Mouse (Mus musculus) right cerebral cortex, adult 2 months (tissue): Measurements from ENCODE around the gene Wdfy3.
A peak's percentile ranks its signal among the peaks of the same experiment; 100 is the strongest.

Source experiments
- DNase-seq, 2 experiments: peaks; one replicate each; pipeline ENCODE4 v3.0.0; 2021 to 2022; ENCODE audit warnings: low spot score in 2 of 2

The Wdfy3 gene

GRCm38 (mm10) chr5:102055130-102055641, 14.5 kb downstream of the Wdfy3 start:
- DNase-seq, result no peak

- no peak for DNase-seq
Observed at GRCm38 (mm10) chr5:102054511-102055093, 15.1 kb downstream of the Wdfy3 start.

- DNase-seq, result no peak
Observed at GRCm38 (mm10) chr5:102052906-102053305, 16.8 kb downstream of the Wdfy3 start.

DNA sequence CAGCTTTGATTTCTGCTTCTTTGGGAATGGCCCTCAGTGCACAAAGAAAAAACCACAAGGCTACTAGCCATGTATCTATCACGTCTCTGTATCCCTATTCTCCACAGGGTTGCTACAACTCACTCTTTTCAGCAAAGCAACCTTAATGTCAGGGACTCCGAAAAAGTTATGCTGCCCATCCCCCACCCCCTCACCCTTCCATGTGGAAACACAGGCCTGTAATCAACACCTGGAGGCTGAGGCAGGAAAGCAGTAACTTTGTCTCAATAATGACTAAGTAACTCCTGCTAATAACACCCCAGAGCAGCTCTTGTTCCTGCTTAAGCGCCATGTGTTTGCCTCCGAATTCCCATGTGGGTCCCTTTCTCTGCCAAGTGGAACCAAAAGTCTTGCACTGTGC, 17.3 kb downstream of the Wdfy3 start:
- no peak for DNase-seq

- DNase-seq, result no peak
Observed at GRCm38 (mm10) chr5:102050677-102051076, 19.0 kb downstream of the Wdfy3 start.

DNA sequence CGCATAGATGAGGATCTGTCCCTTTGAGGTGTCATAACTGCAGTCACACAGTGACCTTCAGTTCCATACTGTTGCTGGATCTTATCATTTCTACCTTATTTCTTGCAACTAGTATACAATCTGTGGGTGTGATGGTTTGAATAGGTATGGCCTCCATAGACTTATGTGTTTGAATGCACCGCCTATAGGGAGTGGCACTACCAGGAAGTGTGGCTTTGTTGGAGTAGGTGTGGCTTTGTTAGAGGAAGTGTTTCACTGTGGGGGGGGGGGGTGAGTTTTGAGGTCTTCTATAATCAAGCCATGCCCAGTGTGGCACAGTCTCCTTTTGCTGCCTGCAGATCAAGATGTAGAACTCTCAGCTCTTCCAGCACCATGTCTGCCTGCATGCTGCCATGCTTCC, 21.3 kb downstream of the Wdfy3 start:
- no peak for DNase-seq

DNA sequence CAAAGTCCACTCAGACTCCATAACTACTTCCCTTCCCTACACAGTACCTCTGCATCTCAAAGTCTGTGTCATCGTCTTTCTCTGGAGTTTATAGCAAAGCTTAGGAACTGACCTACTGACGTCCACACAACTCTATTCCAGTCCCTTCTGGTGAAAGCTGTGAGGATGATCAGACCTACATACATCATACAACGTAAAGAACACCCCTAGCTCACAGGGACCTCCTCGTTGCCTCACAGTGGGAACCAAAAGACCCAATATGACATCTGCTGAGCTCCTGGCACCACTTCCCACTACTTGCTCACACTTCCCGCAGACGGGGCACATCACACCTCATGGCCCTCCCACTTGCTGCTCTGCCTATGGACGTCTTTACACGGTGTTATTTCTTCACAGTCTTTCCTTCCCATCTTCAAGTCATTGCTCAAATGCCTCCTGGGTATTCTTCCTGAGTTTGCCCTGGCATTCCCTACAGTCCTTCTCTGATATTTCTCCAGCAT, 23.1 kb downstream of the Wdfy3 start:
- no peak for DNase-seq

DNA sequence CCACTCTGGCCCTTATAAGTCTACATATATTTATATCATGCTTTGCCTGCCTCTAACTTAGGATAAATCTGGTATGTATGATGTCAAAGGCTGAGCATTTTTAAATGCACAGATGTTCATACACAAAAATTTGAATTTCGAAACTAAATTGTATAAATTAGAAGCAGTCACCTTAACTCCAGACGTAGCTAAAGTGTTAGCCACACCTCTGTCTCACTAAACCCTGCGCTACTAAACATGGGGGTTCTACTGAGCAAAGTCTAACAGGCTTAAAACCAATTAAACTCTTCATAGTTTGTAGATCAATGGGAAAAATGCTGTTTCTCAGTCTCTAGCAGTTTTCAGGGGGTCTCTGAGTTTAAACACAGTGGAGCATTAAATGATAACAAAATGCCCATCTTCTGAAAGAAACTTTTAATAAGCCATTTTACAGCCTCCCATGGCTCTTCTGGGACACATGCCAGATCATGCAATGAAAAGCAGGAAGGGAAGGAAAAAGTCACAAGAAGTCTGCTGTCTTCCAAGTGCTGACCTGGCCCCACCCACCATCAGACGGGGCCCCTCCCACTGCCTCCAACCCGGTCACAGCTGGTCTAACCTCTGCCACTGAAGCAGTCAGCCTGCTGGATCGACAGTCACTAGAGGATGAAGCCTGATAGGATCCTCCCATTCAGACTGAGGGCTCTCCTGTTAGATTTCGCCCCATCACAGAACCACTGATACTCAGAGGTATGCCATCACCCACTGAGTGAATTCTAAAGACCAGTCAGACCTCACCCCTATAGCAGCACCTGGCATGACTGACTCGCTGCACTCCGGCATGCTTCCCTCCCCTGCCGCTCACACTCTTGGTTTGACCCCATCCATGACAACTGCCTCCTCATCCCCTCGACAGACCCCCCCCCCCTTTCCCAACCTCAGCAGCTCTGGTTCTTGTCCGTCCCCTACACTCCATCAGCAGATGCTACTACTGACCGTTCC, 23.8 kb downstream of the Wdfy3 start:
- no peak for DNase-seq

DNA sequence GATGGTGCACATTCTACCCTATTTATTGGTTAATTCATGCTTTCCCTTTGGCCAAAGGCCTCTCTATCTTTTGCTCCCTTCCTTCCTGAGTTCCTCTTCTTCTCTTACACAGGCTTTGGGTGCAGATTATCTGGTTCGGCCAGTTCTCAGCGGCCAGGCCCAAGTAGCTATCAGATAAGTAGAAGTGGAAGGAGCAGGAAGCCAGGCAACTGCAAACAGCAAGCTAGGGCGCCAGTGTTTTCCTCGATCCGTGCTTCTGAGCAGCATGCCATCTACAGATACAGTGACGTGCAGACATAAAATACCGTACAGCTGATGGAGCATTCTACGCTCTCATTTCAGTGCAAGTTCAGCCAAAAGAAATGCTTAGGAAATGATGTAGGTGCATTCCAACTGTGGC, 24.5 kb downstream of the Wdfy3 start:
- no peak for DNase-seq

DNA sequence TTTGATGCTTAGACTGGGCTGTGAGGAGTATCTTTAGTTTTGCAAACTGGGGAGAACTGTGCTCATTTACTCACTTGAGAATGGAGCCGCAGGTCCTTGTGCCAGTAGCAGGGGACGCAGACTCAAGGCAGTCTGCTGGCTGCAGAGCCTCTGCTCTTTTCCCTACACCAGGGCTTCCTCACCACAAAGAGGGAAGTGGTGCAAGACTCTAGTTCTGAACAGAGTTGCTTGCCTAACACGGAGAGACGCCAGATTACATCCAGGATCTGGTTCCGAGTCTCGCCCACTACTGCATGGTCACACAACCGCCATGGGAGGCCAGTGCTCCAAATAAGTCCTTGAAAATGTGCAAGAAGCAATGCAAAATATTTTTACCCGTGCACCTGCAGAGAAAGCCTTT, 36.4 kb downstream of the Wdfy3 start:
- no peak for DNase-seq

DNA sequence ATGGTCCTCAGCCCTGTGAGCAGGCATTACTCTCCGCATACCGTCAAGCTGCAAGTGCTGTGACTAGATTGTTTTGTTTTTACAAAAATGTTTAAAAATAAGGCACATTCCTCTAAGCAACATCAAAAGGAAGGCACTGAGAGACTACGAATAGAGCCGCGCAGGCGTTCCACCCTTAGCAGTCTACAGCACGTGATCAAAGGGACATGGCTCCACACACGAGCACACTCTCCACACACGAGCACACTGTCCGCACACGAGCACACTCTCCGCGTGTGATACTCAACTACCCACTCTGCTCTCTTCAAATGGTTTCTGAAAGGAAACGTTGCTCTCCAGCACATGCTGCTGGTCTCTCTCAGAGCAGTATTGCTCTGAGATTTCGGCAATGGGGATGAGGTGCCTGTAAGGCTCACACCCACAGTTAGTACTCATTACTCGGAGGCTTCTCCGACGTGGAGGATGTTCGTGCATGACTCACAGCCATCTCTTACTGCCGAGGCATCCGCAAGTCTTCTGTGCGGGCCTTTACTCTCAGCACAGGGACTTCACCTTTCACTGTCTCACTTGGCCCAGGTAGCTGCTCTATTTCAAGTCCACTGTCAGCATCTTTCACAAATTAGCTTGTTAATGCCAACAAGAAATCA, 37.0 kb downstream of the Wdfy3 start:
- peak; percentile 39 to 54 for DNase-seq

- no peak for DNase-seq
Observed at GRCm38 (mm10) chr5:102032191-102032590, 37.5 kb downstream of the Wdfy3 start.

GRCm38 (mm10) chr5:102023376-102023775, 46.3 kb downstream of the Wdfy3 start:
- no peak for DNase-seq

- DNase-seq, result no peak
Observed at GRCm38 (mm10) chr5:102022018-102022898, 47.5 kb downstream of the Wdfy3 start.

GRCm38 (mm10) chr5:102014235-102014634, 55.5 kb downstream of the Wdfy3 start:
- no peak for DNase-seq

DNA sequence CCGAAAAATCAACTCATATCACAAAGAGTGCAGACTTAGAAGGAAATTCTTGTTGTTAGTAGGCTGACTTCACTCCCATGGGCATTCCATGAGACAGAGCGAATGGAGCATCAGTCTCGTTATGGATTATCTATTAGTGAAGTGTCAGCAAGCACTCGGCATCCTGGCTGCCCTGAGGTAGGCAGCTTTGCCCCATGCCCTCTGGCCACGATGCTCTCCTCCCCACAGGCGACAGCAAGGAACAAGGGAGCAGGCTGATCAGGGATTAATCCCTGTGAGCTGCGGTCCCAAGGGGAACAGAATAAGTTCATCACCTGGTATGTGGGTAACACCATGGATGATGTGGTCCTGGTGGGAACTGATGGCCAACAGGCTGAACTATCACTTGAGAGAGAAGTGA, 55.9 kb downstream of the Wdfy3 start:
- no peak for DNase-seq

DNA sequence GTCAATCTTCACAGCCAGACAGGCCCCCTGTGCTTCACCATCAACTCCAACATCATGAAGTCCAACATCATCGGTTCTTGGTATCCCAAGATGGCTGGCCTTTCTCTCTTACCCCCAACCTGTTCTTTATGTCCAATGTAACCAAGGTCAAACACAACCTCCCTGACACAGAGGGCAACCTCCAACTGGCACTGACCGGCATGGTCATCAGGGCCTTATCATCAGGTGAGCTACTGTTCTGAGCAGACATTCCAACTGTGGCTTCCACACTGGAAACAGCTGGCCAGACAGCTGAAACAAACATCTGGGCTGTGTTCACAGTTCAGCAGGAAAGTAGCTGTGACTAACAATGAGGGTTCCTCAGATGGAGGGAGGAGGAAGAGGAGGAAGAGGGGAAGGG, 58.8 kb downstream of the Wdfy3 start:
- DNase-seq, result no peak

GRCm38 (mm10) chr5:102009606-102010005, 60.1 kb downstream of the Wdfy3 start:
- DNase-seq, result no peak

- no peak for DNase-seq
Observed at GRCm38 (mm10) chr5:102008712-102009111, 61.0 kb downstream of the Wdfy3 start.

GRCm38 (mm10) chr5:102006218-102006941, 63.3 kb downstream of the Wdfy3 start:
- DNase-seq, result no peak

- no peak for DNase-seq
Observed at GRCm38 (mm10) chr5:102003371-102003770, 66.3 kb downstream of the Wdfy3 start.
